In genomic region chr11:64071536-64071935, GRCm38 (mm10) we compare ENCODE assay signal across 16 mouse cellular contexts. TPM values are rescaled to one million over a fixed set of nuclear protein-coding genes. Genes with fewer than 3 reads are reported as not detected.
DNase-seq lines count a peak whose midpoint lies in the region; TF ChIP-seq lines count a peak whose summit lies in the region.
"Had no signal": no experiment of that assay in that cellular context is flagged by ENCODE, and none has a peak within 500 bp of the region (broad histone marks: within the 10 kb centered on the region; RNA-seq: fewer than 3 reads in every experiment).

No protein-coding gene starts in this region.

- 95% methylated on average over 12 of the region's 12 CpGs for WGBS in heart, embryonic 10.5 days

- H3K36me3 ChIP-seq in heart, embryonic 10.5 days: peaks cover 37% of the 10 kb centered on the region

- H3K4me3 ChIP-seq in gastrocnemius, adult 2 months: no peak overlapping the region
- H3K4me3 ChIP-seq in heart, embryonic 10.5 days: no peak overlapping the region

- intact Hi-C loops in gastrocnemius, adult 2 months (cut with DNase I): no loop called here
- intact Hi-C loops in heart, postnatal 10 days (cut with DNase I): loop anchor here (10.0 kb wide), 1 partner anchor 903 kb away; the partner anchor contains the start of gene Elac2

- no peaks in the 10 kb centered on the region for H3K9me3 ChIP-seq in heart, embryonic 10.5 days
- H3K9me3 ChIP-seq: G1E had no signal

- H3K4me1 ChIP-seq in heart, embryonic 10.5 days: peaks cover 4% of the 10 kb centered on the region; the same call in 1 of the 2 replicates

- peaks cover 36% of the 10 kb centered on the region for H3K27me3 ChIP-seq in heart, embryonic 10.5 days (ENCODE audit: insufficient read depth, poor library complexity, severe bottlenecking)
- H3K27me3 ChIP-seq: CH12.LX, Patski had no signal

- no peak for TF ChIP-seq CTCF in gastrocnemius, adult 2 months (IDR thresholded peaks at IDR 0.05)

- peak; percentile 22 for DNase-seq in gastrocnemius, adult 2 months
- no peak for DNase-seq in gastrocnemius, postnatal 10 days
- peak; percentile 81 for DNase-seq in heart, adult 11 months
- DNase-seq in heart, postnatal 10 days: no peak
- DNase-seq in heart, embryonic 10.5 days (ENCODE audit: low spot score): peak; percentile 60
- DNase-seq in heart, adult 18-20 months: no peak
- DNase-seq: adrenal gland, adult 8-10 months; adrenal gland, postnatal 14 days; adrenal gland, postnatal 25 days; B cell, adult 2 months; cerebellum, adult 11 months; cerebellum, adult 11-12 months; cerebellum, adult 18-20 months had no signal

- no peak overlapping the region for H3K27ac ChIP-seq in gastrocnemius, adult 2 months
- H3K27ac ChIP-seq in heart, embryonic 10.5 days: no peak overlapping the region

RNA-seq across cellular contexts. Expression of gene Cox10, which starts 7.7 kb away (rescaled TPM):
- 10 to 100 TPM; 37.3 to 51.9 TPM for total RNA-seq in gastrocnemius, adult 2 months (2021)
- total RNA-seq in gastrocnemius, postnatal 10 days (2021): 10 to 100 TPM; 26.8 to 27.8 TPM
- 10 to 100 TPM; 71.2 to 72.1 TPM for total RNA-seq in heart, postnatal 10 days (2021)
- 33.8 and 37.8 TPM in 2 replicates for polyA plus RNA-seq in heart, embryonic 10.5 days (2016; fragmentation: Nextera tagmentation; extraction: Ambion mirVana)
- 10 to 100 TPM; 70.1 to 74.3 TPM for total RNA-seq in heart, adult 18-20 months (2021)

Comparison
In these comparisons a context has a peak if more than half of its experiments do, and no peak if none do; other contexts are left out.
1. DNase-seq: peak in gastrocnemius, adult 2 months (single experiment), heart, adult 11 months (single experiment) and heart, embryonic 10.5 days (single experiment); none in gastrocnemius, postnatal 10 days (single experiment), heart, postnatal 10 days (0 of 2) and heart, adult 18-20 months (0 of 2).